Mouse (Mus musculus) hematopoietic stem cell, adult 5-6 weeks (primary cell): Measurements from ENCODE around the gene Foxg1. TPM values are rescaled to one million over a fixed set of nuclear protein-coding genes. Genes with fewer than 3 reads are reported as not detected.

Source experiments
- ATAC-seq, 2 experiments: fragments of 125-278 bp in 1 of 2; replicated peaks in 1 of 2; 2 replicates each; pipeline ENCODE4 v1.8.0; 2016 to 2017; ENCODE audit warnings: inconsistent platforms in 2 of 2, mild to moderate bottlenecking in 2 of 2, moderate number of reproducible peaks in 2 of 2, low read depth in 1 of 2, moderate TSS enrichment in 1 of 2; ENCODE audit not compliant: low FRiP score in 2 of 2, poor library complexity in 2 of 2, severe bottlenecking in 2 of 2, insufficient read depth in 1 of 2, low TSS enrichment in 1 of 2
- total RNA-seq: library from RNA; stranded (forward); fragments of 172-1452, 232-1000 nt; gene quantifications from 2 replicates; pipeline ENCODE4 v1.2.3, GENCODE M21; 2017

The Foxg1 gene
- total RNA-seq, 1 experiment from 2014 or later, result not detected

DNA sequence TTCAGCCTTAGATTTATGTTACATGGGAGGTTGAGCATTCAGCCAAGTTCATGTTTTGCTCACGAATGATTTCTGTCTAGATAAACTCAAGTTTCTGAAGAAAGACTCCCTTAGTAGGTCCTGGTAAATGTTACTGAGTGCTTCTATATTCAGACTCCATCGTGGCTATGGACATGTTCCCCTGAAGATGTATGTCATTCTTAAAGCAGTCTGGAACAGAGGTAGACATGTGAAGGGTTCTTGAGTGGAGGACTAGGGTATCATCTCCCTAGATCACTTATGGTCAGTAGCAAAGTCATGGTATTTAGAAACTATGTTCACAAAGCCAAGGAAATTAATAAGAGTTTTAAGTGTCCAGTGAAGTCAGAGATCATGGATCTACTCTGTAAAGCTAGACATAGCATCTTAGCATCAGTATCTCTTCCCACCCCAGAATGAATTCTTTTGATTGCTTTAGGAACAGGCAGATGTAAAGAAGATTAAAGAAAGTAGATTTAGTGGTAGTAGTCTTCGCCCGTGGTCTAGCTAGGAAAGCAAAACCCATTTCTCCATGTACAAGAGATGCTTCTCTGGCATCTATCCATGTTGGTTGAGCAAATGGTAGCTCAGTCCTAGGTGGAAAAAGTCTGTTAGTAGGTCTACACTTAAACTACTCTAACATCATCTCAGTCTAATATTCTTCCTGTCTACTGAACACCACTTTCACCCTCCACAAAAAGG lies 15.1 kb downstream of the Foxg1 start:
- ATAC-seq, result no peak

DNA sequence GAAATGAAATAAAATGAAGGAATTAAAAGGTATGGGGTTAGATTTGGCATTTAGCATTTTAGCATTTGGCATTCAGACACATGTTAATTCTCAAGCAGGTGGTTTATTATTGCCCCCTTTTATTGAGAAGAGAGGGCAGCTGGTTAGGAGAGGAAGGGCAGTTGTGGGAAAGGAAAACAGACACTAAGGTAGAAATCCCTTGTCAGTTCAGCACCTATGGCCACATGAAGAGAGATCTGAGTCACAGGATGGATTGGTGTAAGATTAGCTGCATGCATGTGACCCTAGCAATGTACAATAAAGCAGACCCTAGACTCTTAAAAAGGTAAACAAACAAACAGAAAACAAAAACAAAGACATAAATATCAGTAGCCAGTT lies 15.7 kb downstream of the Foxg1 start:
- ATAC-seq, result no peak

DNA sequence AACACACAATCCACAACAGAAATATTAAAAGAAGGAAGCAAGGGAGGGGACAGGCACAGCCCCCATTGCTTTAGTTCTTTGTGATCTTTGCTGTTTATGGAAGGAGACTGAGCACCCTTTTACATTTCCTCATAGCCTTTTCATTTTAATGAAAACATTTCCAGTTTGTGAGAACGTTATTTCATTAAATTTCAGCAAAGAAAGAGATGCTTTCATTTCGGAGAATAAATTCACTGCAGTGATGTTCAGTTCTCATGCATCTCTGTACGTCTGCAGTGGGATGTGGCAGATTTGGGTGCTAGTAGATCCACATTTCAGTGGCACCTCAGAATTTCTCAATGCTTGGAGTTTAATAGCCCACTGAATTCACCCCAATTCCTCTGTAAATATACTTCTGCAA lies 16.2 kb downstream of the Foxg1 start:
- no peak for ATAC-seq

DNA sequence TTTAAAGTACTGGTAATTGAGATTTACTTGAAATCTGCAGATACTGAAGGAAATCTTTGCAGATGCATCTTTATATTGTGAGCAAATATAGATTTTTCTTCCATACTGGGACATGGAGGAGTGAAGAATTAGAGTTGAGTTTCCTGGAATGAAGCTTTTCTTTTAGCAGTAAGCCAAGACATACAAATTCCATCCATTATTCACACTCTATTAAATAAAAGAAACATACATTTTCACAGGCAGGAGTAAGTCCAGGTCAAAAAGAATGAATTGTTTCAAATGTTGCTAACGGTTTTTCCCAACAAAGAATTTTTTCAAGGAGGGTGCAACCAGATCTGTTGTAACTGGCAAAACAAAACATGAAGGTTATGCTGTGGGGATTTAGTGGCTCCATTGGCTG lies 17.2 kb downstream of the Foxg1 start:
- no peak for ATAC-seq

DNA sequence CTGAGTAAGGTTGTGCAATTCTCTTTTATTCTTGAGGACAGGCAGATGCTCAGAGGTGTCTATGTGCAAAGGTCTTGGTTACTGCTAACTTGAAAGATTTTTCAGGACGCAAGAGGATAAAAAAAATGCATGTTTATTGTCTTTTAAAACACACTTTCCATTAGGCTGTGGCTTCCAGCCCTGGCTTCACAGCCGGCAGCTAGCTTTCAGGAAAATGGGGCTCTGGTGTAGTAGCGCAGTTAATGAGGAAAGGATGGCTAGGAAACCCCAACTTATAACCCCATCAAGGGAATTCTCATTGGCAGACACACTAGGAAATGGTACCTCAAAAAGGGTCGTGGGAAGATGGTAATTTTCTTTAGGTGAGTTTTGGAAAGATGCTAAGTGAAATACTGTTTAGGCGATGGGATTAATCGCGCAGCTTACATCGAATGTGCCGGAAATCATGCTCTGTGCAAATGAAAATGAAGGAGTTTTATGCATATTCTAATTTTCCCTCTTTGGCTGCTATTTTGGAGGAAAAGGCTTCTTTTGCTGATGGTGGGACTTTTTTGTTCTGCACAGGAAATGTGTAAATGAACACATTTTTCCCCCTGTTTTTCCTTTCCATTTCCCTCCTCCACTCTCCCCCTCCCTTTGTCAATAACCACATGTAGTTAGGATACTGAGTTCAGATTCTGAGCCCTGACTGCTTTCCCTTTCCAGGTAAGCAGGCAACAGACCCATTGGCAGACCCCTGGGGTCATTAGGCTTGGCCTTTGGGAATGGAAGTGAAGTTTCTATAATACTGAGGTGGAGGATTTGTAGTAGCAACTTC lies 17.8 kb downstream of the Foxg1 start:
- no peak for ATAC-seq

DNA sequence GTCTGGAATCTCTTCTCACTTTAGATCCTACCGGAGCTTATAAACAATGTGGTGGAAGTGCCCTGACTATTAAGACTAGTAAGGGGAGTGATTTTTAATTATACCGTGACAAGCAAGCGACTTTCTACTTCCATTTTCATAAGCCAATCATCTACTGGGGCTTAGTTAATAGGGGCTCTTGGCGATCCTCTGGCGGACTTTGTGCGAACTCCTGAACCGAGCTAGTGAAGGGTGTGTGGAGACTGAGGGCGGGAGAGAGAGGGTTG lies 18.3 kb downstream of the Foxg1 start:
- peak; percentile 47 to 67 for ATAC-seq

DNA sequence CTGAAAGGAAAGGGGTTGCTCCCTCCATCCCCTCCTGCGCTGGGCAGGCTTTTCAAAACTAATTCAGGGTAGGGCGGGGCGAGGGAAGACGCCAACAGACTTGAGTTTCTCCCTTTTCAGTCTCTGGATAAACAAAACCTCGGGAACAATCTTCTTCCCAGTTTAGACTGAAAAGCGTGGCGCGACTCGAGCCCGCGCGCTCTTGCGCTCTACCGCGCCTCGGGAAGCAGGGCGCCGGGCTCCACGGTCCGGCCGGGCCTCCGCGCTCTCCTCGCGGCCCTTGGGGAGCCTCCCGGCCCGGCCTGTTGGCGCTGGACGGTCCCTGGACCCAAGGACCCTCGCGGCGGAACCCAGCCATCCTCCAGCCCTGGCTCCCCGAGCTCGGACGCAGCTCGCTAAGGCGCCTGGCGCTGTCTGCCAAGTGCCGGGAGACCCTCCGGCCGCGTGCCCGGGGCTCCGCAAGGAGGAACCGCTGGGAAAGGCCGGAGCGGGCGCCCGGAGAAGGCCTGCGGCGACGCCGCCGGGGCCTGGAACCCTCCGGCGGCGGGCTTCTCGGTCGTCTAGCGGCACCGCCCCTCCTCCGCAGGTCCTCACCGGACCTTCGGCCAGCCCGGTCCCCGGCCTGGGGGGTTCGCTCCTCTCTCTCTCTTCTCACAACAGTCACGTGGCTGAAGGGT lies 18.8 kb downstream of the Foxg1 start:
- ATAC-seq, result 0 out of 4 replicates have a peak, but pooled peaks of 1 of the 2 experiments have one; percentile 30

DNA sequence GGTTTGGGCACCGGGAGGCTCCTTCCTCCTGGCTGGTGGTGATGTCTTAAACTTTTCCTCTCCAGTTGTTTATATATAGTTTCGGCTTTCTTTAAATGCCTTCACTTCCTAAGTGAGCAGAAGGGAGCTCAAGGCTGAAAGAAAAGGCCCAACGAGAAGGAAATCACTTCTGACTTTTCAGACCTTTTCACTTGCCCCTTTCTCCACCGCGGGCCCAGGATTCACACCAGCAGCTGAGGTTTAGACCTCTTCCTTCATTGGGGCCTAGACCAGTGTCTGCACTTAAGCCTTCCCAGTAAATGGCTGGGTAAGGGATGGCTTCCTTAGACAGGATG lies 19.3 kb downstream of the Foxg1 start:
- ATAC-seq, result 0 out of 4 replicates have a peak, but pooled peaks have one; percentile 12 to 20

DNA sequence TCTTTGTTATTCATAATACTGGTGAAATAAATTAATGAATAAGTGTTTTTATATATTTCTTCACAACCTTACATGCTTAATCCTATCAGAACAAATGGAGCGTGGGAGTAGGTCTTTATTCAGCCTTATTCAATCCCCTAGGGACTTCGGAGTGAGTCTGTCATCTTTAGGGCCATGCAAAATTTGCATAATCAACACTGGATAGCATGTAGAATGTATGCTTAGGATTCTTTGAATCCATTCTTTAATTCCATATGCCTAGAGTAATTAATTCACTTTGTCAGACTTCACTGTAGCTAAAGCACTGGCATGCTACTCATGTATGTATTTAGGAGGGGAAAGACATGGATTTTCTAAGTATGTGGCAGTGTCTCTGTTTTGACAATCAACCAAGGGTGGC lies 27.4 kb downstream of the Foxg1 start:
- no peak for ATAC-seq

DNA sequence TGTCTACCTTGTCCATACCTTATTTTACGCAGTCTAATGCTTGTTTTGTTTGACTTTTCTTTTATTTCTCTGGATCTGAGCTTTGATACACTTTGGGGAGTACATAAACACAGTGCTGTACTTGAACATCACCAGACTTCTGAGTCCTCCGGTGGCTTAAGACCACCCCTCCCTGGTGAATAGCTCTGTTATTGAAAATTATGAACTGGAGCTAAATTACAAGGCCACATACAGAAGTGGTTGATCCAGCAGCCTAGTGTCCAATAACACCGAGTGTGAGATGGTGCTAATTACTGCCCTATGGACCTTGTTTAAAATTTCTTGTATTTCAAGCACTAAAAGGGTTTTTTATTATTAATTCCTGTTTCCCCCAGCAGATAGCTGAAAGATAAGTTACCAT lies 35.5 kb downstream of the Foxg1 start:
- no peak for ATAC-seq

Other genes with a start within 250 kb of the Foxg1 start
- gene Gm43517, start 2.5 kb downstream of the Foxg1 start, total RNA-seq, result not detected in 2 replicates